In genomic region chr10:95257979-95258378, GRCm38 (mm10) we compare ENCODE assay signal across 13 mouse cellular contexts.
DNase-seq lines count a peak whose midpoint lies in the region; ATAC-seq and TF ChIP-seq lines count a peak whose summit lies in the region.
"Had no signal": no experiment of that assay in that cellular context is flagged by ENCODE, and none has a peak within 500 bp of the region (broad histone marks: within the 10 kb centered on the region; RNA-seq: fewer than 3 reads in every experiment).

No protein-coding gene starts in this region.

- H3K79me2 ChIP-seq in CH12.LX (replicated peaks; ENCODE audit: control insufficient read depth, extremely low read depth, insufficient read depth, poor library complexity, severe bottlenecking): no peaks in the 10 kb centered on the region

- peaks cover 5% of the 10 kb centered on the region; the same call in 1 of the 2 replicates for H3K27me3 ChIP-seq in hindbrain, postnatal 0 days (ENCODE audit: insufficient read depth, low read length)
- H3K27me3 ChIP-seq in hindbrain, embryonic 13.5 days: peaks cover 8% of the 10 kb centered on the region
- H3K27me3 ChIP-seq in CH12.LX (replicated peaks): no peaks in the 10 kb centered on the region
- H3K27me3 ChIP-seq: heart, embryonic 12.5 days; lung, embryonic 15.5 days had no signal

- no peak overlapping the region for H3K4me3 ChIP-seq in hindbrain, postnatal 0 days (ENCODE audit: low read length)
- H3K4me3 ChIP-seq in hindbrain, embryonic 13.5 days: no peak overlapping the region
- no peak overlapping the region for H3K4me3 ChIP-seq in CH12.LX (replicated peaks in 1 of 3; ENCODE audit: low read depth in 2 of 3, low read length in 2 of 3, poor library complexity in 1 of 3)
- H3K4me3 ChIP-seq: heart, embryonic 12.5 days; lung, embryonic 15.5 days had no signal

- TF ChIP-seq POLR2A in CH12.LX (IDR thresholded peaks at IDR 0.05; ENCODE audit: low read depth, low read length): no peak

- TF ChIP-seq EP300 in CH12.LX (IDR thresholded peaks at IDR 0.05; ENCODE audit: low read length): no peak

- peak; percentile 22 for TF ChIP-seq RAD21 in CH12.LX (IDR thresholded peaks at IDR 0.05; ENCODE audit: low read depth, low read length)

- H3K9ac ChIP-seq in hindbrain, postnatal 0 days (replicated peaks; ENCODE audit: low read length): no peak overlapping the region
- no peak overlapping the region for H3K9ac ChIP-seq in hindbrain, embryonic 13.5 days
- H3K9ac ChIP-seq in CH12.LX (ENCODE audit: insufficient read depth, low read depth): no peak overlapping the region
- H3K9ac ChIP-seq: heart, embryonic 12.5 days; hindbrain, embryonic 14.5 days; lung, embryonic 15.5 days had no signal

- H3K36me3 ChIP-seq in hindbrain, postnatal 0 days (ENCODE audit: insufficient read depth, low read length): no peaks in the 10 kb centered on the region
- H3K36me3 ChIP-seq in hindbrain, embryonic 13.5 days: no peaks in the 10 kb centered on the region
- no peaks in the 10 kb centered on the region for H3K36me3 ChIP-seq in CH12.LX (replicated peaks in 1 of 2; ENCODE audit: control insufficient read depth in 1 of 2, insufficient read depth in 1 of 2, low read length in 1 of 2)
- H3K36me3 ChIP-seq: heart, embryonic 12.5 days; lung, embryonic 15.5 days had no signal

- H3K4me1 ChIP-seq in hindbrain, postnatal 0 days (ENCODE audit: insufficient read depth, low read length): peaks cover 13% of the 10 kb centered on the region
- peaks cover 37% of the 10 kb centered on the region for H3K4me1 ChIP-seq in hindbrain, embryonic 13.5 days (replicated peaks)
- peaks cover 5 to 24% of the 10 kb centered on the region in 2 experiments; a peak in 3 of 4 replicates for H3K4me1 ChIP-seq in CH12.LX (ENCODE audit: control insufficient read depth in 1 of 2, insufficient read depth in 2 of 2)

- peak; percentile 56; the same call in 1 of the 2 replicates for ATAC-seq in hindbrain, postnatal 0 days
- no peak for ATAC-seq in hindbrain, embryonic 13.5 days (ENCODE audit: low FRiP score)
- ATAC-seq in inflammation-experienced regulatory T-cells, adult 6 months: peak; percentile 10

- no peak overlapping the region for H3K4me2 ChIP-seq in hindbrain, postnatal 0 days (ENCODE audit: low read depth, low read length)
- no peak overlapping the region for H3K4me2 ChIP-seq in hindbrain, embryonic 13.5 days
- no peak overlapping the region for H3K4me2 ChIP-seq in CH12.LX (ENCODE audit: insufficient read depth, low read depth, poor library complexity, severe bottlenecking)
- H3K4me2 ChIP-seq: heart, embryonic 12.5 days; hindbrain, embryonic 14.5 days; lung, embryonic 15.5 days had no signal

- 47% methylated on average over 8 of the region's 8 CpGs for WGBS in hindbrain, postnatal 0 days
- 53% methylated on average over 8 of the region's 8 CpGs for WGBS in hindbrain, embryonic 13.5 days

- in situ Hi-C loops in CH12.LX (cut with MboI; ENCODE audit: low pct_ligation_motif_present, low pct_unique_long_range_greater_than_20kb, low sequenced_read_pairs): no loop called here

- H3K27ac ChIP-seq in hindbrain, postnatal 0 days: no peak overlapping the region
- H3K27ac ChIP-seq in hindbrain, embryonic 13.5 days: no peak overlapping the region
- no peak overlapping the region for H3K27ac ChIP-seq in CH12.LX (ENCODE audit: insufficient read depth, low read depth)
- H3K27ac ChIP-seq: hindbrain, embryonic 14.5 days; lung, embryonic 15.5 days had no signal

- peak; percentile 55 for TF ChIP-seq CTCF in hindbrain, postnatal 0 days (IDR thresholded peaks at IDR 0.05; ENCODE audit: low read depth)
- peak in 1 of 2 experiments; percentile 47; a peak in 2 of 4 replicates for TF ChIP-seq CTCF in CH12.LX (conservative IDR thresholded peaks at IDR 0.05 in 1 of 2, IDR thresholded peaks at IDR 0.05 in 1 of 2; ENCODE audit: low read depth in 2 of 2, low read length in 2 of 2)

- no peaks in the 10 kb centered on the region for H3K9me3 ChIP-seq in hindbrain, postnatal 0 days (ENCODE audit: low read length)
- no peaks in the 10 kb centered on the region for H3K9me3 ChIP-seq in hindbrain, embryonic 13.5 days
- no peaks in the 10 kb centered on the region for H3K9me3 ChIP-seq in CH12.LX (replicated peaks; ENCODE audit: low read length)
- H3K9me3 ChIP-seq: heart, embryonic 12.5 days; lung, embryonic 15.5 days had no signal

- dilution Hi-C loops in CH12.LX (cut with MboI; ENCODE audit: extremely low pct_ligation_motif_present, extremely low pct_unique_long_range_greater_than_20kb, low sequenced_read_pairs): no loop called here

- peak; percentile 70 for DNase-seq in hindbrain, postnatal 0 days (ENCODE audit: low spot score)
- DNase-seq in 3T3-L1 (ENCODE audit: low read depth, low spot score) (peak; percentile 17), CH12.LX (ENCODE audit: extremely low read depth) (peak; percentile 47)
- no peak for DNase-seq in kidney, adult 11 months
- no peak for DNase-seq in kidney, adult 18-20 months
- DNase-seq: cerebellum, adult 8-10 months; midbrain, embryonic 14.5 days; thymus, adult 18-20 months had no signal

TF ChIP-seq in CH12.LX, 34 proteins besides CTCF, POLR2A, EP300 and RAD21:
- peak; percentile 15; the same call in 1 of the 2 replicates for TF ChIP-seq SMC3 (IDR thresholded peaks at IDR 0.05; ENCODE audit: low read depth, low read length)
- no peak for TF ChIP-seq MYC (IDR thresholded peaks at IDR 0.05; ENCODE audit: low read depth, low read length)
- TF ChIP-seq IRF4 (IDR thresholded peaks at IDR 0.05; ENCODE audit: low read depth, low read length): no peak
- TF ChIP-seq RCOR1 (conservative IDR thresholded peaks at IDR 0.05; ENCODE audit: low read depth, low read length): no peak
- no peak for TF ChIP-seq POLR2AphosphoS2 (IDR thresholded peaks at IDR 0.05; ENCODE audit: low read depth, low read length)
TF ChIP-seq in CH12.LX: peak in this region for 1.

Comparison
In these comparisons a context has a peak if more than half of its experiments do, and no peak if none do; other contexts are left out.
1. DNase-seq: peak in hindbrain, postnatal 0 days (single experiment), 3T3-L1 (single experiment) and CH12.LX (single experiment); none in kidney, adult 11 months (single experiment) and kidney, adult 18-20 months (single experiment).